Mouse (Mus musculus): ENCODE measurements around the gene Nmnat2. TPM values are rescaled to one million over a fixed set of nuclear protein-coding genes. Genes with fewer than 3 reads are reported as not detected.

Nmnat2 gene
- total RNA-seq, 2 experiments from 2014 or later: 0.99 to 1.9 TPM

DNA sequence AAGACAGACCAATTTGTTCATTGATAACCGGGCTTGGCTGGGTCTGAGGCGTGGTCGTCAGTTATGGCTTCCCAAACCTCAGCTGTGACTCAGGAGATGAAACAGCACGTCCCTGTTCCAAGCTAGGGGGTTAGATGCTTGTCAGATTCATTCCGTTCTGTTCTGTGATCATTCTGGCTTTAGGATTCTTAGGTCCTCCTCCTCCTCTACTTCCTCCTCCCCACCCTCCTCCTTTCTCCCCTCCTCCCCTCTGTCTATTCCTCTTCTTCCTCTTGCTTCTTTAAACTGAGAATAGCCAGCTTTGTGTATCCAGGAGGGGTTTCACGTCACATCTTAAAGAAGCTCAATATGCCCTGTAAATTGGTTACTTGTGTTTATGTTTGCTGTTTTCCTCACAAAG is 165.8 kb downstream of the Nmnat2 start:
- no peak for DNase-seq (ENCODE audit: low spot score in 2 of 2)

DNA sequence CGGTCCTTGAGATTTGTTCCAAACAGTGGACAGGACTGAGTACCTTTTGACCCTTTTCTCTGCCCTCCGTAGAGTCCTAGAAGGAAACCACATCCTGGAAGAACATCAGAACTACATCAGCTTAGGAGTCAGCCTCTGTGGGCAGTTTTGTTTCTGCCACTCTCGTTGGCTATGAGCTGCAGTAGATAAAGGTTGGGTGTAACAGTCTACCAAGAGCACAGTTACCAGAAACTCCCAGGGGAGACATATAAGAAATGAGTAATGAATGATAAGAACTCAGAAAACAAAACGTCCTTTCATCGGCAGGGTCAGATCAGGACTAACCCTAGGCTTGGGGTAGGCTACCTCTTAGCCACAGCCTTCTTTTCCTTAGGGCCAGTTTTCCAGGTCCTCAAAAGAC is 166.5 kb downstream of the Nmnat2 start:
- no peak for DNase-seq (ENCODE audit: low spot score in 2 of 2)

DNA sequence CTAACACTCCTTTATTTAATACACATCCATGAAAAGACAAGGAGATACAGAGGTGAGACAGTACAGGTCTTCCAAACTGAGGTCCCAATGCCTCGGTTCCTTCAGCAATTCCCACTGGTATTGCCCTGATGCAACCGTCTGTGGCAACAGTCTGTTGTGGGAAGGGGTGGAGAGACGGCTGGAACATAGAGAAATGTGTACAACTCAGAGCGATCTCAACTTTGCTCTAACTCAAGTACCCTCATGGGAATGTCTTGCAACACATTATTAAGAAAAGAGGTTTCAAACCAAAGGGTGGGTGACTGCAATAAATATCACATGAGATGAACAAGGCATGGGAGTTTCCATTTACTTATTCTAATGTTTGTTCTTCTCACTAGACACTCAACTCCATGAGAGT is 168.0 kb downstream of the Nmnat2 start:
- no peak for DNase-seq (ENCODE audit: low spot score in 2 of 2)

DNA sequence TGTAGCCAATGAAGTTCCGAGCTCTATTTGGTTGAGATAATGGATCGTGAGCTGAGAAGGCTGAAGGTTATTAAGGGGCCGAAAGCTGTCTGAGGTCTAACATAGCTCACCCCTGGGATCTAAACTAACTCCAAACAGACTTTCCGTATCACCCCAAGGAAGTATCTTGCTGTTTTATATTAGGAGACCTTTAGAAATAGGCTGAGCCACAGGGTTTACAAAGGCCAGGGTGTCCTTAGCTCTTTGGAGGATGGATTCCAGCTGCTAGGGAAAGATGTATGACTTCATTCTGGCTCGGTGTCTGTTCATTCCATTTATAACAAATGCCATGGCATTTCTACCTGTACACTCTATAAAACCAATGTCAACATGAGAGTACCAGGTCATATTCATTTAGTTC is 169.7 kb downstream of the Nmnat2 start:
- no peak for DNase-seq (ENCODE audit: low spot score in 2 of 2)

DNA sequence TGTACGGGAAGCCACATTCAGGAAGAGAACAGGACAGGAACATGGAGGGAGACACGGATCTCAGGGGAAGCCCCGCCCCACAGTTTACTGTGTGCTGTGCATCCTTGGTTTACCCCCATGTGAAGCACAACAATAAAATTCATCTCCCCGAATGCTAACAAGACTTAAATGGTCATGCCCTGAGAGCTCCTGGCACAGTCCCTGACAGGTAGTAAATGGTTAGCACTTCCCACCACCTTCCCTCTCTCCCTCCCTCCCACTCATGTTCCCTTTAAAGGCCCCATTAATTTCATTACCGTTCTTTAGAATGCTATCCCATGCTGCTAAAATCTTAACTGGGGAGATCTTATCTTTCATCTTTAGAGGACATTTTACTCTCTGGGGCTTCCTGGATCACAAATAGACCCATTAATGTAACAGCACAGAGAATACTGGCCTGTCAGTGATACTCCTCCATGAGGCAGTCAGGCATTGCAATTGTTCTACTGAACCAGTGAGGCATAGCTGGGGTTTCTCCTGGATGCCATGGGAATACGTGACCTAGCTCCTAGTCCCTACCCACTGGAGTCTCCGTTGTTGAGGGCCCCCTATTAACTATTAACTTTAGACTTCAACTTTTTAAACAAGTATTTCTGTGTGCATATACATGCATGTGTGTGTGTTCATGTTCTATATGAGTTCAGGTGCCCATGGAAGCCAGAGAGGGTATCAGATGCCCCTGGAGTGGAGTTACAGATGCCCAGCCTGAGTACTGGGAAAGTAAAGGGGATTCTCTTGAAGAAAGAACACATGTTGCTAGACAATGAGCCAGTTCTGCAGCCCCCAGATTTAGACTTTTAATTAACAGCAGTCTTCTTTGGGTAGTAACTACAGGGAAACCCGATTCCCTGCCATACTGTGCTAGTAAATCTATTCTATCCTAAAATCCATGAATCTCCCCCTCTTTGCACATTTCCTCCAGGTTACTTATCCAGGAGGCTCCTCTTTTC is 170.8 kb downstream of the Nmnat2 start:
- no peak for DNase-seq (ENCODE audit: low spot score in 2 of 2)

DNA sequence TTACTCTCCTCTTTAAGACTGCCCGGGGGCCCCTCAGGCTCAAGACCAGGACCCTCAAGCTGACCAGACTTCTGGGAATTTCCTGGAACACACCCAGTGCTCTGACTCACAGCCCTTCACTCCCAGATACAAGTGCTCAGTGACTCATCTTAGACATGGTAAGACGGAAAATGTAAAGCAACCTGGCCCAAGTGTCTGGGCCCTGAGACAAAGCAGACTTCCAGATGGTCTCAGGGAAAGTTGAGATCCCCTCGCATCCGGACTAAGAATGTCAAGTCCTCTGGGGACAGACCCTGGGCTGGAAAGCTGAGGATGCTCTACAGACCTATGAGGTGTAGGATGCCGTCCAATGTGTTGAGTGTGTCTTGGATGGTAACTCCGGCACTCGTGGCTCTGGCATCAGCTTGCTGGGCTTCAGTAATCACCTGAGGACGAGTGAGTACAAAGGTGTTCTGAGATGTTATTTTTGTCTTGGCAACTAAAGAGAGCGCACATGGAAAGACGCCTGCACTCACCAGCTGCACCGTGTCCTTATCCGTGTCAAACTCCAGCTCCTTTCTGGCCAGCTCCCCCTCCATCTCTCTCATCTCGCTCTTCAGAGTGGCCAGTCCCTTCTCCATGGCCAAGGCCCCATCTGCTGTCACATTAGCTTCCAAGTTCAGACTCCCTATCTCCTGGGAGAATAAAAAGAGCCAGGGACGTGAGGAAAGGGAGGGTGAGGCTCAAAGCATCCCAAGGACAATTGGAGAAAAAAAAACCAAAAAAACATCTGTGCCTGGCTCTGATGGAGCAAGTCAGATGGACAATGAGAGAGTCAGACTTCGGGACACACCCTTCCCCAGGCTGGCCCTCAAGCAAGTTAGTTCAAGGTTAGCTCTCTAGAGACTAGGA is 171.9 kb downstream of the Nmnat2 start:
- DNase-seq (ENCODE audit: low spot score in 2 of 2): no peak

DNA sequence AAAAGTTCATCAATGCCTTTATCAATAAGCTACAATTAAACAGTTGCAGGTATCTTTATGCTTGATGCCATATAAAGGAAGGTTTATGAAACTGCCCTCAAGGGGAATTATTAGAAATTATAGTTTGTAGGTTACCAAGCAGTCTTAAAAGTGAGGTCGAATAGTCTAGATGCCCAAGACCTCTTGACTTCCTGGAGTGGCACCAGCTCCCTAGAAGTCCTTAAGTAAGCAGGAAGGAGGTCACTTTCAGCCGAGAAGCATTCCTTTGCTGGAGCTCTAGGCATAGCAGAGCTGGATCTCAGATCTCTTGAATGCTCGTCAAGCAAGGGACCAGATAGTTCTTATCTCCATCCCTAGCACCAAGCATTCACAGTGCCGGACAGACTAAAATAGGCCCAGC is 172.8 kb downstream of the Nmnat2 start:
- no peak for DNase-seq (ENCODE audit: low spot score in 2 of 2)

DNA sequence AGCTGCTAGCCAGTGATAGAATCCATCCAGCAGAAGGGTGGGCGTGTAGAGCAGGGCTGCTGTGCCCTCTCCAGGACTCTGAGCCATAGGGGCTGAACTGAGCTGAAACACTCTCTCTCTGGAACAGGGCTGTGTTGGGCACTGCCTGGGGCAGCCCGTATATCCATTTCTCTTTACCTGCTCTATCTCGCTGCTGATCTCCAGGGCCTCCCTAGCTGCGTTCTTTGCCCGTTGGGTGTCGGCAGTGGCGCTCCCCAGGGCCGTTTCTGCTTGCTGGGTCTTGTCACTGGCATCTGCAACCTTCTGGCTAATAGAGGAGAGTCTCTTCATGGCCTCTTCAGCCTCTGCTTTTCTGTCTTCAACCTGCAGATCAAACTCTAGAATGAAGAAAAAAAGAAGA is 174.0 kb downstream of the Nmnat2 start:
- no peak for DNase-seq (ENCODE audit: low spot score in 2 of 2)

DNA sequence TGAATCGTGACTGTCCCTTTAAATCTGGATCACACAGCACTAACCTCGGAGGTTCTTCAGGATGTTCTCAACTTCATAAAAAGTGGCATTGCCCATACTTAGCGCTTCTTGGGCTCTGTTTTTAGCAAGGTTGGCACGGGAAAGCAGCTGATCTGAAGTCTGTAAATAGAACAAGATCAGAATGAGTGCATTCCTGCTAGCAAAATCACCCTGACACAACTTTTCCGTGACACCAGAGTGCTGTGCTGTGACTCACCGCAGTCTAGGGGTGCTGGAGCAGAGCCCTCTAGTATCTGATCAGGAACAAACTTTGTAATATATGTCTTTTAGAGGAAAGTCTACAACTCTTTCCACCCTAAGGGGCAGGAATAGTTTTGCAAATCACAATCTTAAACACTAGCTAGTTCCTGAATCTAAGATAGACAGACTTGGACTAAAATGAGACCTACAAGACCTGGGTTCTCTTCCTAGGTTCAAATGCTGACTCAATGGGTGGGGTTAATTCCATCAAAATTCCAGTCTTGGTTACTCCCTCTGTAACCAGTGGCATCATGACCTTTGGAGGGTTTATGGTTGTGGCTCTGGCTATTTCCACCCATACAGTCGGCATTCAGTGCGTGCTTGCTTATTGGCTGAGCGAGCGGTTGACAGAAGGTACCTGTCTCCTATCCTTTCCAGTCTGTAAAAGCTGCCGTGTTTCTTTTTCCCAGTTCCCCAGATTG is 175.4 kb downstream of the Nmnat2 start:
- peak; percentile 38 to 62 for DNase-seq (ENCODE audit: low spot score in 2 of 2)

DNA sequence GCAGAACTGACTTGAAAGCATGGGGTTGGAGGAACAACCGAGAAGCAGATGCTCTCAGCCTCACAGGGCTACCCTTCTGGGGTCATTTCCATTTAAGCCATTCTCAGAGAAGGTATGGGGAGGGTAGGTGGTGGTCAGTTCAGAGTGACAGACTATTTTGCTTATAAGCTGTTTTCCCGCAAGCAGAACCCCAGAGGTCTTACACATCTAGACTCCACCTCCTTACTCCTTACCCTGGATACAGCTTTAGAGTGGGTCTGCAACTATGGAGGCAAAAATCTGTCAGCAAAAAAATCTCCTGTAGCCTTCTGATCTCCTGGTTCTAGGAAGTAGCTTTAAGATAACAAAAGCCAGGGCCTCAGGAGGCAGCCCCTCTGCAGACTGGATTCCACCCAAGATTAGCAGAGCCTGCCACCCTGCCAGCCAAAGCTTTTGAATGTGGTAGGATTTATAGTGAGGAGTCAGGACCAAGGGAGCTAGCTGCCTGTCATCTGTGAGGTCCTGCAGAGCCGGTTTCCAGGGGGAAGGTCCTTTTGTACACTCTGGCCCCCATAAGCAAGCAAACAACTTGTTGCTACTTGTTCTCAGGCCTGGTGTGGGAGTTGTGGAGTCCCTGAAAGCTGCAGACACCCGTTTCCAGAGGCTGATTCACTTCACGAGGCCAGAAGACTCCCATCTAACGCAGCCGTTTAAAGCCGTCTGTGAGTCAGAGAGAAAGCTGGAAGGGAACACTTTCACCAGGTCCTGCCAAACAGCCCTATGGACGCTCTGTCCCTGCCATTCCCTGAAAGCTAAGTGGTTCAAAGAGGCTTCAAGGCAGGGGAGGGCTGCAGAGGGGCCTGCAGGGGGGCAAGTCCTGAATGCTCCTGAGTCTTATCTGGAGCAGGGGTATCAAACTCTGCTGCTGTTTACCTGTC is 179.3 kb downstream of the Nmnat2 start:
- DNase-seq (ENCODE audit: low spot score in 2 of 2): no peak

DNA sequence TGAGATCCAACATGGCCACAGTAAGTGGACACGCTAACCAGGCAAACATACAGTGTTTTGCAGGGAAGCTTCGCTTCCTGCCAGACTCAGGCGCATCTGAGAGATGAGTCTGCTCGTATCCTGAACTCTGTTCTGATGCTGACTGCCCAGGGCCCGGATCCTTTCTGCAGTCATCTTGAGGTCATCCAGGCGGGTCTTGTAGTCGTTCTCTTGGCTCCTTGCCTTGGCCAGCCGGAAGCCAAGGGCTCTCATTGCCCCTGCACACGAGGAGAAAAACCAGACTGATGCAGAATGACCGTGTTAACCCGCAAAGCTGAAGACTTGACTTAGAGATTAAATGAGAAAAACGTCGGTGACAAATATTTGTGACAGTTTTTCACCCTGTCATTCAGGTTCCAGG is 181.9 kb downstream of the Nmnat2 start:
- DNase-seq (ENCODE audit: low spot score in 2 of 2): no peak

DNA sequence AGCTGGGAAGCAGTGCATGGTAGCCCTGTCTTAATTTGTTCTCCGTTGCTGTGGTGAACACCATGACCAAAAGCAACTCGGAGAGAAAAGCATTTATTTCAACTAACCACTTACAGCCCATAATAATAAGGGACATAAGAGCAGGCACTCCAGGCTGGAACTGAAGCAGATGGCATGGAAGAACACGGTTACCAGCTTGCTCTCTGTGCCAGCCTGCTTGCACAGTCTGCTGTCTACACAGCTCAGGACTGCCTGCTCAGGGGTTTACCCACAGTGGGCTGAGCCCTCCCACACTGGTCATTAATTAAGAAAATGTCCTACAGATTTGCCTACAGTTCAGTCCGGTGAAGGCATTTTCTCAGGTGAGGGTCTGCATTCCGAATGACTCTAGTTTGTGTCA is 183.7 kb downstream of the Nmnat2 start:
- DNase-seq (ENCODE audit: low spot score in 2 of 2): no peak

DNA sequence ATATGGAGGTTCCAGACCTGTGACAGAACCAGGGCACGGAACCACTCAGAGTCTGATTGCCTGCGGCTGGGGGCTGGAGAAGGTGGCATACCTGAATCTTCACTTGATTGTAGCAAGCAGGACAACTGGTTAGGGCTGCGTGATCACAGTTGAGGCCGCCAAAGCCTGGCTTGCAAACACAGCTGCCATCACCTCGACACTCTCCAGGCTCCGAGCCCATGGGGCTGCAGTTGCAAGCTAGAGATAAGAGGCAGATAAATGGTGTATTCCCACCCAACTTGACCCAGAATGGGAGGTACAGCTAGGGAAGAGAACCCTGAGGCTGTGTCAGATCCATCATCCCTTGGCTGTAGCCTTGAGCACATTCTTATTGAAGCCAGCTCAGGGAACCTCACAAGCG is 184.8 kb downstream of the Nmnat2 start:
- no peak for DNase-seq (ENCODE audit: low spot score in 2 of 2)

DNA sequence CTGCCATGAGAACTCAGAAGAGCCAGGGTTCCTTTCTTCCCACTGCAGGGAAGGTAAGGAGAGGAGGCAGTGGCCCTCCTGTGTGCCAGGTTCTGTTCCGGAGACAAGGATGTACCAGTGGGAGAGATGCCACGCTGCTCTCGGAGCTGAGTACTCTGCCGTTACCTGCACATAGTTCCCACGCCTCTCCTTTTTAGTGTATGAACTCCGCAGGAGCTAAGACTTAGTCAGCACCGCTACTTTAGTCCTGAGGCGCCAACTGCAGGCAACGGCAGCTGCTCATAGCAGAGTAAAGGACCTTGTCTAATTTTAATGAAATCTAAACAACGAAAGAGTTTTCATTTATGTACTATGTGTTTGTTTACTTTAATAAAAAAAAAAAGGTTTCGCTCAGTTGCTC is 185.5 kb downstream of the Nmnat2 start:
- no peak for DNase-seq (ENCODE audit: low spot score in 2 of 2)

DNA sequence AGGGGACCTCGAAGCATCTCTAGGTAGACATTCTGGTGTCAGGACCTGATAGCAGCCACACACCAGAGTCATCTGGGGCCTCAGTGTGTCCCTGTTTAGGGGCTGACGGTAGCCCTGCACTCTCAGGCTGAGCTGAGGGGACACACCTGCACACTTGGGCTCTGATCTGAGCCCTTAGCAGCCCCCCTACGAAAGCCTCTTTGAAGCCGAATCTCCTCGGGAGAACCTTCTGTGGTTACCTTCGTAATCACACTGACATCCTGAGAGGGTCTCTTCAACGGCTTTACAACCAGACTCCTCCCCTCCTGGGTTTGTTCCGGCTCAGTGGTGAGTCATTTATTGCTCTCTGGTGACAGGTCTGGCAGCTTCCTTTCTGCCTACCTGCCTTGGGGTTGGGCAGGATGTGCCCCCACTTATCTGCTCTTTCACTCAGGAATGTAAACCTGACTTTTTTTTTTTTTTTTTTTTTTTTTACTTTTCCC is 186.0 kb downstream of the Nmnat2 start:
- no peak for DNase-seq (ENCODE audit: low spot score in 2 of 2)

DNA sequence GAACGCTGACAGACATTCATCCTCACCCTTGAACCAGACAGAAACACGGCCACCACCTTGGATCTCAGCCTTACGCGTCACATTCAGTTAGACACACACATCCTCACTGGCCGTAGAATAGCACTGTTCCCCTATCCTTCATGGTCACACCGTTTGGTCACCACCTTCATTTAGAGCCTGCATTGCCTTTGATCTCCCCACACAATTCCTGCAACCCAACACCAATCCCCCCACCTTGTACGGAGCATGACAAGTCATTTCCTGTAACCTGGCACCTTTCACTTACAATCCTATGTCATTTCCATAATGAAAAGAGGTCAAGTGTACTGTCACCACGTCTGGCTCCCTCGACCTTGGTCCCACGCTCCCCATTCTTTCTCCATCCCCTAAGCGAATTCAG is 189.2 kb downstream of the Nmnat2 start:
- no peak for DNase-seq (ENCODE audit: low spot score in 2 of 2)

DNA sequence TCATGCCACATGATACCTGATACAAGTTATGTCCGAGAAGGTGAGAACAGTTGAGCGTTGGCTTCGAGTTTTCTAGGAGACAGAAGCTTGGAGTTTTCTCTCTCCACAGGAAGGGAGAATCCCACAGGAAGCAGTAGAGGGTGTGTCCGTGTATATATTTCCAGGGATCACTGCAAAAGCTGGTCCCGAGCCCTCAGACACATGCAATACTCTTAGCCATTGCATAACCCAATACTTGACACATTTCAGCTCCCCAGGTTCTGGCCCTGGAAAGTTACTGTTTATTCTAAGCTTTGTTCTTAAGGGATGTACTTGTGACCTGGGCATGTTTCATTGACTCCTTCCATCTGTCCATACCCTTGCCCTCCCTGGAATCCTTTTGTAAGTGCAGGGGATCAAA is 191.0 kb downstream of the Nmnat2 start:
- DNase-seq (ENCODE audit: low spot score in 2 of 2): no peak

DNA sequence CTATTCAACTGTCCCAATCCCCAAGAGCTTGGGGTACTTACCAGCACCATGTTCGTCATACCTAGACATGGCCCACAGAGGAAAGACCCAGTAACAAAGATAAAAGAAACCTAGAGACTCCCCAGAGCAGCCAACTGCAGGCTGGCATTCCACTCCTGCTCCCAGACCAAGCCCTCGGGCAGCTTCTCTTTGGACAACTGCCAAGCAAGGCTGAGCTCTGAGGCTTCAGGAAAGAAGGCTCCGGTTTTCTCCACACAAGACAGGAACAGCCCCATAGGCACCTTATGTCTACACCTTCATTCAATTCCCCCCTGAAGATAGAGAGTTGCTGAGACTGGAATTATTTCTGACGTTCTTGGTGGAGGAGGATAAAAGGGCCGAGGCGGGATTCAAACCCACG is 197.8 kb downstream of the Nmnat2 start:
- no peak for DNase-seq (ENCODE audit: low spot score in 2 of 2)

DNA sequence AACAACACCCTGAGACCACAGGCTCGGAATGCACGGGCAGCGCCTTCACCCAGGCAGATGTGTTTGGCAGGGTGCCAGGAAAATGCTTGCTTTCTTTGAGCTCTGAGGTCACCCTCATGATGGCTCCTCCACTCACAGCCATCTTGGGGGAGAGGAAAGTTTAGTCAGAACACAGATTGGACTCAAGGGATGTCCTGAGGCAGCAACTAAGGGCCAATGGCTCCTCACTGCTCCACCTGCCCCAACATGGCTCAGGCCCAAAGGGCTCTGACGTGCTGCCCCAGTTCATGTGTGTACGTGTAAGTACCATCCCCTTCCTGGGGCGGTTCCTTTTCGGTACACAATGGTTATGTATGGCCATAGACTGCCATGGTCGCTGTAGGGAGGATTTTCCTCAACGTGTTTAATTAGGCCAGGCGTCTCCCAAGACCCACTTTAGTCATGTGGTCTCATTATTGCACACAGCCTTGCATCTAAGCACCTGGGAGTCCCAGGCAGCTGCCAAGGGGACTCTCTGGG is 198.9 kb downstream of the Nmnat2 start:
- no peak for DNase-seq (ENCODE audit: low spot score in 2 of 2)

DNA sequence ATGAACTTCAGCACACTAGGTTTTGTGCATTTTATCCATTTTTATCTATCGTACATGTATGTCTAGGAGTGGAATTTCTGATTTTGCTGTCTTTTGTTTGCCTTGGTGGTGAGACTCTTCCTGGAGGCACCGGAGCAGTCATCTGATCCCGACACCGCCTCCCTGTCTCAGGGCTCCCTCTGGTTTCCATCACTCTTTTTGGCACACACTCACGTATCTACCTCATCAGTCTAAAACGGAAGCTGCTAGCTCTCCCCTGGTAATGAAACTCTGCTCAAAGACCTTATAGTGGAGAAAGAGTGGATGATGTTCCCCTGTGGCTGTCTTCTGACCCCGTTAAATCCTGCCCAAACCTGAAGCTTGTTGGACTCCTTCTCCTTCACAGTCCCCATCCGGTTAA is 200.6 kb downstream of the Nmnat2 start:
- DNase-seq (ENCODE audit: low spot score in 2 of 2): no peak
